Mouse (Mus musculus) myocyte (in vitro differentiated cells): Measurements from ENCODE around the gene Prr15l.

Experiments
- MAX ChIP-seq: IDR thresholded peaks from one replicate; pipeline ENCODE4 v1.6.1; 2011; ENCODE audit warnings: low read depth, mild to moderate bottlenecking, control low read depth
- POLR2A ChIP-seq: IDR thresholded peaks from one replicate; pipeline ENCODE4 v1.6.1; 2011; ENCODE audit warnings: low read depth, mild to moderate bottlenecking, control low read depth, moderate library complexity; ENCODE audit not compliant: insufficient read length
- POLR2AphosphoS2 ChIP-seq: IDR thresholded peaks from one replicate; pipeline ENCODE4 v1.6.1; 2011; ENCODE audit warnings: low read depth, control low read depth; ENCODE audit not compliant: insufficient read length
- USF1 ChIP-seq: IDR thresholded peaks from one replicate; pipeline ENCODE4 v1.6.1; 2011; ENCODE audit warnings: low read depth, mild to moderate bottlenecking, control low read depth, moderate library complexity

- TF ChIP-seq POLR2A (no peak), USF1 (no peak), MAX (no peak), POLR2AphosphoS2 (no peak)
Measured at GRCm38 (mm10) chr11:96941989-96942590, 14.2 kb downstream of the Prr15l start.
